4 mouse cellular contexts compared by ENCODE assay signal in genomic region chr12:34009796-34010195, GRCm38 (mm10).
DNase-seq lines count a peak whose midpoint lies in the region.

No protein-coding gene starts in this region.

- peak; percentile 3 for DNase-seq in kidney, adult 18-20 months
- DNase-seq in kidney, adult 8-10 months, result peak; percentile 28 to 39
- DNase-seq in kidney, postnatal 14 days, result peak; percentile 4
- peak; percentile 29 to 32 for DNase-seq in kidney, postnatal 36 days

Comparison
In these comparisons a context has a peak if more than half of its experiments do, and no peak if none do; other contexts are left out.
1. Peak in every context shown above with its lines: DNase-seq.